Mouse (Mus musculus): ENCODE results near the gene Pak3. TPM values are rescaled to one million over a fixed set of nuclear protein-coding genes. Genes with fewer than 3 reads are reported as not detected.

Pak3 gene
- polyA plus RNA-seq, 1 experiment from 2014 or later = 4.9 TPM

GRCm38 (mm10) chrX:143827212-143827611 is 308.8 kb downstream of the Pak3 start, which contains the start of gene Capn6:
Gene Capn6, minus strand, starts transcription at chrX:143827414.
- Histone ChIP-seq H3K27me3 (replicated peaks) (no peaks in the 10 kb centered on the region), H3K27ac (replicated peaks) (peak within 1 kb of the TSS; percentile 66), H3K9ac (peak within 1 kb of the TSS; percentile 75), H3K4me2 (peak within 1 kb of the TSS; percentile 64), H3K36me3 (no peaks in the 10 kb centered on the region), H3K4me3 (peak within 1 kb of the TSS; percentile 55), H3K9me3 (no peaks in the 10 kb centered on the region), H3K4me1 (peaks cover 12% of the 10 kb centered on the region; the same call in 1 of the 2 replicates)
- peak; percentile 63; the same call in 1 of the 2 replicates for ATAC-seq (ENCODE audit: extremely low read depth, insufficient number of reproducible peaks, low FRiP score, low TSS enrichment)
- 23% methylated on average over 4 of the region's 4 CpGs for WGBS

- Histone ChIP-seq H3K4me3 (no peak overlapping the region), H3K27me3 (replicated peaks) (0 out of 2 replicates have a peak, but pooled peaks cover 7% of the 10 kb centered on the region), H3K4me2 (no peak overlapping the region), H3K27ac (replicated peaks) (no peak overlapping the region), H3K4me1 (no peaks in the 10 kb centered on the region), H3K9ac (no peak overlapping the region), H3K36me3 (no peaks in the 10 kb centered on the region), H3K9me3 (no peaks in the 10 kb centered on the region)
- no peak for ATAC-seq (ENCODE audit: extremely low read depth, insufficient number of reproducible peaks, low FRiP score, low TSS enrichment)
- WGBS = 57% methylated on average over 3 of the region's 3 CpGs
Measured at GRCm38 (mm10) chrX:143846637-143847036, 328.2 kb downstream of the Pak3 start.

Small RNA genes within 50 kb of the gene (microRNA-seq; reads per million reads assigned to microRNA genes)
- gene Gm47298 = not detected

Other genes with a start within 250 kb of the Pak3 start
- gene Chrdl1, start 124.3 kb upstream of the Pak3 start, polyA plus RNA-seq (2015; fragmentation: Nextera tagmentation; extraction: Ambion mirVana) = 1.5 TPM in 2 replicates